Mouse (Mus musculus) hindlimb bud, embryonic 11.5 days (tissue): ENCODE results near the gene Olfr1198.

ENCODE experiments used
- DNase-seq: peaks from one replicate; pipeline ENCODE4 v3.0.0-alpha.2; 2012; ENCODE audit warnings: low read depth, low spot score; ENCODE audit errors: extremely low spot score

The Olfr1198 gene

GRCm38 (mm10) chr2:88751270-88751669, at the start of gene Olfr1198:
TSS of gene Olfr1198 (minus strand) at chr2:88751370.
- DNase-seq: no peak

GRCm38 (mm10) chr2:88792736-88793135, 41.6 kb upstream of the Olfr1198 start, which contains the start of gene Olfr1201:
TSS of gene Olfr1201 (plus strand) at chr2:88793036.
- no peak for DNase-seq

- no peak for DNase-seq
Observed at GRCm38 (mm10) chr2:88770388-88770787, 19.2 kb upstream of the Olfr1198 start, which contains the start of gene Olfr1200. TSS of gene Olfr1200 (minus strand) at chr2:88770488.

- DNase-seq: no peak
Observed at GRCm38 (mm10) chr2:88760369-88760768, 9.2 kb upstream of the Olfr1198 start, which contains the start of gene Olfr1199. TSS of gene Olfr1199 (minus strand) at chr2:88760469.

GRCm38 (mm10) chr2:88743379-88743778, 7.8 kb downstream of the Olfr1198 start:
- DNase-seq: no peak

- DNase-seq: no peak
Observed at GRCm38 (mm10) chr2:88732266-88732665, 18.9 kb downstream of the Olfr1198 start, which contains the start of gene Olfr1197. TSS of gene Olfr1197 (minus strand) at chr2:88732366.

- DNase-seq: no peak
Observed at GRCm38 (mm10) chr2:88704497-88704896, 46.7 kb downstream of the Olfr1198 start, which contains the start of gene Olfr1196. TSS of gene Olfr1196 (minus strand) at chr2:88704597.
